Mouse (Mus musculus): ENCODE data around the gene Sirt2. TPM values are rescaled to one million over a fixed set of nuclear protein-coding genes. Genes with fewer than 3 reads are reported as not detected.

The Sirt2 gene
- total RNA-seq, 1 experiment from 2014 or later: 39.3 TPM

DNA sequence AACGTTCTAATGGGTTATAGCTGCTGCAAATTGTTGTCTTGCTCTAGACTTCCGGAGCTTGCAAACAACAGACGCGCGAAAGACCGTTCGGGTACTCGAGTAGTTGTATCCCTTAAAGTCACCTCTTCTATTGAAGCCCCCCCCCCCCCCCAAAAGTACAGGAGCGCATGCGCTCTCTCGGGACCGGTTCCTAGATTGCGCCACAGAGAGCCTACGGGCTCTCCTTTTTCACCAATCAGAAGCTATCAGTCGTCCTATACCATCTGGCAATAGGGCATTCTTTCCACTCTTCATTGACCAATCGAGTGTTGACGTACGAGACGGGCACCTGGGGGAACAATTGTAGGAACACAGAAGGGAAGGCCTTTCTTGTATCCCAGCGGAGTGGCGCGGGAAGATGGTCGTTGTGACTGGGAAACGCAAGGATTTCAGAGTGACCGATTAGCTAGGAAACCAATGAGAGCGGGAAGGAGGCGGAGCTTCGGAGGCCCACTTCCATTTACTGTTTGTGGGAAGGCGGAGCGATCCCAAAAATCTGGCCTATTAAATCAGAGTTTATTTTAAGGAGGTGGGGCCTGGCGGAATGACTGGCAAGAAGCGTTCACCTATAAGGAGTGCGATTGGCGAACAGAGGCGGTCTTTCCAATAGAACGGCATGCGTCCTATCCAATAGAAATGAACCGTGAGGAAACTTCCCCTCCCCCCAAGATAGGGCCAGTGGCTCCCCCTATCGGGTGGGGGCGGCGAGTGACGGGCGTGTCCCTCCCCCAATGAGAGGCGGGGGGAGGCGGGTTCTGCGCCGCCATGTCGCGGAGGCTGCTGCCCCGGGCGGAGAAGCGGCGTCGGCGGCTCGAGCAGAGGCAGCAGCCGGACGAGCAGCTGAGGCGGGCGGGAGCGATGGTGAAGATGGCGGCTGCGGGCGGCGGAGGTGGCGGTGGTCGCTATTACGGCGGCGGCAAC lies 43.9 kb downstream of the Sirt2 start:
- peak; percentile 80 for ATAC-seq (ENCODE audit: extremely low read depth, insufficient number of reproducible peaks, low FRiP score, poor library complexity, severe bottlenecking)

DNA sequence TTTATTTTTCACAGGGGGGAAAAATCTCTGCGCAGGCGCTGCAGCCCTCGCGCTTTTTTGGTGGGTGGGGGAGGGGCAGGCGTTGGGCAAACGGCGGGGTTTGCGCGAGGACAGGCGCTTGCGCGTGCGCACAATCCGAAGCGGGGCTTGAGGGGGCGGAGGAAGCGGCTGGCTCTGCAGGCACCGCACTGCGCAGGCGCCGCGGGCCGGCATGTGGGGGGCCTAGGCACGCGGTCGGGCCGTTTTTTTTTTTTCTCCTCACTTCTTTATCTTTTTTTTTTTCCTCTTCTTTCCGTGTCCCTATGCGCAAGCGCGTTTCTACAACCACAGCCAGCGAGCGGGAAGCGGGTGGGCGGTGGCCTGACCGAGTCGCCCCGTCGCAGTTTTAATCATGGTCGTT lies 44.7 kb downstream of the Sirt2 start:
- ATAC-seq (ENCODE audit: extremely low read depth, insufficient number of reproducible peaks, low FRiP score, poor library complexity, severe bottlenecking): no peak

DNA sequence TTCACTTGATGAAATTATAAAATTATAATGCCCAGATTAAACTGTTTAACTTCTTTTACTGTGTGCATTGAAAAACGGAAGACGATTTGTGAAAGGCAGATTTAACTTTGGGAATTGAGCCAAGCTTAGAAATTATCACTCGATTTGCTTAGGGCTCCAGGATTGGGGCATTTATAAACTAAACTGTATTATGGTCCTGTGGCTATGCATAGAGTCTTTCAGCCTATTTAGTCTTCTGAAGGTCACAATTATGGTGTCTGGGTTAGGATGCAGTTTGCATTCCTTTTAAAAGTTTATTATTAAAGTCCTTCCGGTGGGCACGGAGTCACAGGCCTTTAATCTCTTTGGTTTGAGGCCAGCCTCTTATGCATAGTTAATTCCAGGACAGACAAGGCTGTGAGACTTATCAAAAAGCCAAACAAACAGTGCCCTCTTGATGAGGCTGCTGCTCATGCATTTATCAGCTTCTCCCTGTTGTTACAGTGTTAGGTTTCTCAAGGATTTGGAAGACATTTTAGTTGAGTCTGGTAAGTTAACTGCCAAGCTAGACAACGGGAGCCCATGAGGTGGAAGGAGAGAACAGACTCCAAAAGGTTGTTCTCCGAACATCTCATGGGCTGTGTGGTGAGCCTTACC lies 45.2 kb downstream of the Sirt2 start:
- ATAC-seq (ENCODE audit: extremely low read depth, insufficient number of reproducible peaks, low FRiP score, poor library complexity, severe bottlenecking): no peak

DNA sequence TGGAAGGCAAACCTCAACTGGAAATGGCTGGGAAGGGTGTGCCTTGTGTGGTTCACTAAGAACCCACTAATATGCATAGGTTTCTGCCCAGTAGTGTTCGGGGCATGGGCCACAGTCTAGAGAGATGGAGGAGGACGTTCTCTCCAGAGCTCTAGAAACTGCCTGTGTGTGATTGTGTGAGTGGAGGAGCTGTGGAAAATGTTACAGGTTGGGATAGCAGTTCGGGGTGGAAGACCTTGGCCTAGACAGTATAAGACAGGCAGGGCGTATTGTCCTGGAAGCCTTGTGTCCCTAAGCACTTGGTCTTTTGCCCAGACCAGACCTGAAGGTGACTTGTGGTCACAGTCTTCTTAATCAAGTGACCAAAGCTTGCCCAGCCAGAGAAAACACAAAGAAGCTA lies 45.9 kb downstream of the Sirt2 start:
- ATAC-seq (ENCODE audit: extremely low read depth, insufficient number of reproducible peaks, low FRiP score, poor library complexity, severe bottlenecking): no peak

DNA sequence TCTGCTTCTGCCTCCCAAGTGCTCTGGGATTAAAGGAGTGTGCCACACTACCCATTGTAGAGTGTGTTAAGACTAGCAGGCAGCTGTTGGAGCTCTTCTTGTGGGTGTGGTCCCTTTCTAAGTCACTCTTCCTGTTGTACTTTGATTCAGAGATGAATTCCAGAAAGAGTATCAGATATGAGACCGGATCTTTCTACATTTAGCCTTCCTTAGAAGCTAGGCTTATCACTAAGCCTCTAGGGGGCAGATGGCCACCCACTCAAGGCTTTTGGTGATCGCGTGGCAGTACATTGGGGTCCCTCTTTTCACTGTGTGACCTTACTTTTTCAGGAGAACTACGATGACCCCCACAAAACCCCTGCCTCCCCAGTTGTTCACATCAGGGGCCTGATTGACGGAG lies 46.4 kb downstream of the Sirt2 start:
- no peak for ATAC-seq (ENCODE audit: extremely low read depth, insufficient number of reproducible peaks, low FRiP score, poor library complexity, severe bottlenecking)

DNA sequence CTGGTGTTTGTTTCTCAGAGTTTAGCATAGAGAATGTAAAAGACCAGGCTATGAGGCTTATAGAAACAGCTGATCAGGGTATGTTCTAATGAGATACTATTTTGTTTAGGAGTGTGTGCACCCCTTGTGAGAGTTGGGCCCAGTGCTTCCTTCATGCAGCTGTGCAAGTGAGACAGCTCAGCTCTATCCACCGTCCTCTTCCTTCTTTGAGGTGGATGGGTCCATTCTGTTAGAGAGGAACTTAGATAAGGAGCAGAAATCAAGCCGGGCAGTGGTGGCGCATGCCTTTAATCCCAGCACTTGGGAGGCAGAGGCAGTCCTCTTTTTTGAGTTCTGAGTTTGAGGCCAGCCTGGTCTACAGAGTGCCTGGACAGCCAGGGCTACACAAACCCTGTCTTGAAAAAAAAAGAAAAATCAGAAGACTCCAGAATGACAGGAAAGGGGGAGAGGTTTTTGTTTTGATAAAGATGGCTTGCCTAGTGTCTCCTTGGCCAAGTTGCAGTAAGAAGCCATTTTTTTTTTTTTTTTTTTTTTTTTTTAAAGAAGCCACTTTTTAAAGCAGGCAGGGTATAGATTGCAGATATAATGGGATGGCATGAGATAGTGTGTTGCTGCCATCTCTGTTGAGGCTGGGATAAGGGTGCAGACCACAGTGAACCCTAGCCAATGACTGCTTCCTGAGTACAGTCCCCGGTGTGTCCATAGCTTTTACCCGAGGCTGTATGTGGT lies 47.9 kb downstream of the Sirt2 start:
- no peak for ATAC-seq (ENCODE audit: extremely low read depth, insufficient number of reproducible peaks, low FRiP score, poor library complexity, severe bottlenecking)

DNA sequence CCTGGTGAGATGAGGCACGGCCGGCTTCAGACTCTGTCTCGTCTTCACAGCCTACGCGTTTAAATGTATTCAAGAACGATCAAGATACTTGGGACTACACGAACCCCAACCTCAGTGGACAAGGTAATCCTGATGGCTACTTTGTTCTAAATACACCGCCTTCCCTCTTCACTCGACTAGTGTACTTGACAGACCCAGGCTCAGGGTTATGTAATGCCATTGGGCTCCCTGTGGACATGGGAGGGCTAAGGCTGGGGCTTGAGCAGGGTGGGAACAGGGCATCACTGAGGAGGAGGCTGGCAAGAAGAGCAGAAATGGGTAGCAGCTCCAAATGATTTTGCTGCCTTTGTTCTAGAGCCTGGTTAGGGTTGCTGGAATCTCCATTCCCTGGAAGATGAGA lies 48.7 kb downstream of the Sirt2 start:
- ATAC-seq (ENCODE audit: extremely low read depth, insufficient number of reproducible peaks, low FRiP score, poor library complexity, severe bottlenecking): no peak

DNA sequence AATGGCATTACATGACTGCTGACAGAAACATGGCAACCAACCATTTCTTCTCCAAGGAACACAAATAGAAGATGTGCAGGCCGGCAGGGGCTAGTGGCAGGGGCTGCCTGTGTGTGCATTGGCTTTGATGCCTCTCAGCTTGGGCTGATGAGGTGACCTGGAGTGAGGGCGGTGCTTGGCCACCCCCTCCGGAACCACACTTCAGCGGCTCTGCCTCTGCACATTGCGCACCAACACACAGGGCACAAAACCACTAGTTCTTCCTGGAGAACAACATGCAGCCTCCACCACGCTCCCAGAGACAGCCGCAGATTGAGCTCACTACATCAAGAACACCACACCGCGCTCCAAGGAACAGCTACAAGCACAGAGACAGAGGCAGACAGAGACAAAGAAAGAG lies 49.7 kb downstream of the Sirt2 start:
- peak; percentile 79 for ATAC-seq (ENCODE audit: extremely low read depth, insufficient number of reproducible peaks, low FRiP score, poor library complexity, severe bottlenecking)

GRCm38 (mm10) chr7:28816920-28817319 lies 50.4 kb downstream of the Sirt2 start:
- no peak for ATAC-seq (ENCODE audit: extremely low read depth, insufficient number of reproducible peaks, low FRiP score, poor library complexity, severe bottlenecking)

- ATAC-seq (ENCODE audit: extremely low read depth, insufficient number of reproducible peaks, low FRiP score, poor library complexity, severe bottlenecking): no peak
Measured at GRCm38 (mm10) chr7:28817524-28817923, 51.0 kb downstream of the Sirt2 start.

GRCm38 (mm10) chr7:28817957-28818356 lies 51.4 kb downstream of the Sirt2 start:
- ATAC-seq (ENCODE audit: extremely low read depth, insufficient number of reproducible peaks, low FRiP score, poor library complexity, severe bottlenecking): no peak

DNA sequence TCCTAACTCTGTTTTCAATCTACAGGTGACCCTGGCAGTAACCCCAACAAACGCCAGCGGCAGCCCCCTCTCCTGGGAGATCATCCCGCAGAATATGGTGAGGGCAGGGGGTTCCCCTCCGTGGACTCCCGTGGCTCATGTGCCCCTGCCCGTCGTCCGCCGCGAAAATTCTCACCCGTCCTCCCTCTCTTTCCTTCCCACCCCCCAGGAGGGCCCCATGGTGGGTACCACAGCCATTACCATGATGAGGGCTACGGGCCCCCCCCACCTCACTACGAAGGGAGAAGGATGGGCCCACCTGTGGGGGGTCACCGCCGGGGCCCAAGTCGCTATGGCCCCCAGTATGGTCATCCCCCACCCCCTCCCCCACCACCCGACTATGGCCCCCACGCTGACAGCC lies 51.9 kb downstream of the Sirt2 start:
- no peak for ATAC-seq (ENCODE audit: extremely low read depth, insufficient number of reproducible peaks, low FRiP score, poor library complexity, severe bottlenecking)

DNA sequence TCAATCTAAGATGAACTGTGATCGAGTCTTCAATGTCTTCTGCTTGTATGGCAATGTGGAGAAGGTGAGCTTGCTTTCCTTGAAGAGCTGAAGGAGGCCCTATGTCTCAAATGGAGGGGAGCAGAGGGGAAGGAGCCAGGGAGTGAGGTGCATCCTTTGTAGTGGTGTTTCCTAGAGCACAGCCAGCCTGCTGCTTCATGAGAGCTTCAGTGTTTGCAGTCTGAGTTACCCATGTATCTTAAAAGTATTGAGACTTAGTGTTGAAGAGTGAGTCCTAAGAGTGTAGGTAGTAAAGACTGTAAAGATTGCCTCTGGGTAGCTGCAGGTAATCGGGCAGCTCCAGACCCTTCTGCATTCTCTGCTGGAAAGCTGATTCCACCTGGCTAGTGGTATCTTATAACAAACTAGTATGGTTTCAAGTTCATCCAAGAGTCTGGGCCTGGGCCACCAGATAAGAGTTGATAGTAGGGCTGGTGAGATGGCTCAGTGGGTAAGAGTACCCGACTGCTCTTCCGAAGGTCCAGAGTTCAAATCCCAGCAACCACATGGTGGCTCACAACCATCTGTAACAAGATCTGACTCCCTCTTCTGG lies 52.4 kb downstream of the Sirt2 start:
- no peak for ATAC-seq (ENCODE audit: extremely low read depth, insufficient number of reproducible peaks, low FRiP score, poor library complexity, severe bottlenecking)

DNA sequence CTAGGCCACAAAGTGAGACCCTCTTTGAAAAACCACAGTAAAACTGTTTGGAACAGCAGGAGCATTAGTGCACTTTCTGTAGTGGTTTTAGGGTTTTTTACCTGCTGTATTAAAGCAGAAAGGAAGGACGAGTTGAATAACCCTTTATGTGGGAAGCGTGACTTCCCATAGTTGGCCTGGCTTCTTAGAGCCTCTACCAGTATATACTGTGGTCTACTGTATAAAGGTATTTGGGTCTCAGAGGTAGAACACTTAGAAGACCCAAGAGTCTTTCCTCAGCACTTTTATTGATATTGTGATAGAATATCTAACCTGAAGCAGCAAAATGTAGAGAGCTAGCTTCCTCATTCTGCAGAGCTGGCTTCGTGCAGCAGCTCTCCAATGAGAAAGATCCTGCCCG lies 53.0 kb downstream of the Sirt2 start:
- ATAC-seq (ENCODE audit: extremely low read depth, insufficient number of reproducible peaks, low FRiP score, poor library complexity, severe bottlenecking): no peak

- no peak for ATAC-seq (ENCODE audit: extremely low read depth, insufficient number of reproducible peaks, low FRiP score, poor library complexity, severe bottlenecking)
Measured at GRCm38 (mm10) chr7:28820358-28821260, 54.1 kb downstream of the Sirt2 start.

GRCm38 (mm10) chr7:28821261-28821831 lies 54.8 kb downstream of the Sirt2 start:
- no peak for ATAC-seq (ENCODE audit: extremely low read depth, insufficient number of reproducible peaks, low FRiP score, poor library complexity, severe bottlenecking)

- ATAC-seq (ENCODE audit: extremely low read depth, insufficient number of reproducible peaks, low FRiP score, poor library complexity, severe bottlenecking): no peak
Measured at GRCm38 (mm10) chr7:28822556-28822955, 56.0 kb downstream of the Sirt2 start.
